Comparison of ENCODE assay signal across 11 mouse cellular contexts in genomic region chr3:79410629-79410995, GRCm38 (mm10).
DNase-seq lines count a peak whose midpoint lies in the region; ATAC-seq lines count a peak whose summit lies in the region.
"Had no signal": no experiment of that assay in that cellular context is flagged by ENCODE, and none has a peak within 500 bp of the region (broad histone marks: within the 10 kb centered on the region; RNA-seq: fewer than 3 reads in every experiment).

No protein-coding gene starts in this region.

- H3K4me1 ChIP-seq in midbrain, embryonic 14.5 days (ENCODE audit: control insufficient read depth, insufficient read depth, low read length) = 0 out of 2 replicates have a peak, but pooled peaks cover 6% of the 10 kb centered on the region
- H3K4me1 ChIP-seq: liver, embryonic 15.5 days had no signal

- H3K36me3 ChIP-seq in midbrain, embryonic 14.5 days (ENCODE audit: control insufficient read depth, insufficient read depth, low read length) = no peaks in the 10 kb centered on the region
- H3K36me3 ChIP-seq: heart, embryonic 13.5 days; liver, embryonic 15.5 days had no signal

- H3K4me3 ChIP-seq in midbrain, embryonic 14.5 days (replicated peaks; ENCODE audit: low read depth, low read length) = no peak overlapping the region
- H3K4me3 ChIP-seq: heart, embryonic 13.5 days; liver, embryonic 15.5 days had no signal

- H3K9me3 ChIP-seq in midbrain, embryonic 14.5 days (ENCODE audit: control insufficient read depth, low read length) = no peaks in the 10 kb centered on the region
- H3K9me3 ChIP-seq: heart, embryonic 13.5 days; liver, embryonic 15.5 days had no signal

- no peak overlapping the region for H3K4me2 ChIP-seq in midbrain, embryonic 14.5 days (ENCODE audit: low read length)
- H3K4me2 ChIP-seq: heart, embryonic 13.5 days; liver, embryonic 15.5 days had no signal

- no peak for ATAC-seq in midbrain, embryonic 14.5 days (ENCODE audit: low FRiP score, low TSS enrichment)

- H3K27me3 ChIP-seq in midbrain, embryonic 14.5 days (ENCODE audit: control insufficient read depth, insufficient read depth, low read length) = no peaks in the 10 kb centered on the region
- H3K27me3 ChIP-seq: heart, embryonic 13.5 days; liver, embryonic 15.5 days had no signal

- no peak overlapping the region for H3K27ac ChIP-seq in midbrain, embryonic 14.5 days (replicated peaks; ENCODE audit: low read depth, low read length)
- H3K27ac ChIP-seq: heart, embryonic 13.5 days; liver, embryonic 15.5 days had no signal

- peak; percentile 12 to 15 for DNase-seq in cerebellum, postnatal 10 days
- no peak for DNase-seq in cerebellum, adult 18-20 months
- peak; percentile 14 for DNase-seq in kidney, postnatal 10 days
- DNase-seq in kidney, postnatal 25 days = no peak
- DNase-seq in embryo, embryonic 10.5 days (ENCODE audit: low spot score) = peak; percentile 72
- DNase-seq in midbrain, embryonic 14.5 days = peak; percentile 29
- no peak for DNase-seq in adrenal gland, adult (ENCODE audit: inconsistent age in 2 of 2, low spot score in 1 of 2)
- DNase-seq in spleen, postnatal 4 days (ENCODE audit: low spot score in 2 of 2) = no peak
- DNase-seq: cerebellum, adult 9-11 months had no signal

- no peak overlapping the region for H3K9ac ChIP-seq in midbrain, embryonic 14.5 days (replicated peaks; ENCODE audit: low read length)
- H3K9ac ChIP-seq: heart, embryonic 13.5 days; liver, embryonic 15.5 days had no signal

- WGBS in midbrain, embryonic 14.5 days = 28% methylated on average over 5 of the region's 5 CpGs

Comparison
In these comparisons a context has a peak if more than half of its experiments do, and no peak if none do; other contexts are left out.
1. DNase-seq: peak in cerebellum, postnatal 10 days (2 of 2), kidney, postnatal 10 days (single experiment), embryo, embryonic 10.5 days (single experiment) and midbrain, embryonic 14.5 days (single experiment); none in cerebellum, adult 18-20 months (0 of 2), kidney, postnatal 25 days (0 of 2), adrenal gland, adult (0 of 2) and spleen, postnatal 4 days (0 of 2).